Mouse (Mus musculus) thymus, postnatal 0 days (tissue): ENCODE results near the gene Mbd6. TPM values are rescaled to one million over a fixed set of nuclear protein-coding genes. Genes with fewer than 3 reads are reported as not detected.

ENCODE experiments used
- DNase-seq: peaks from one replicate; pipeline ENCODE4 v3.0.0-alpha.2; 2015; ENCODE audit warnings: low spot score
- polyA plus RNA-seq: library from polyadenylated mRNA; unstranded; fragments of >200 nt; fragmentation: Nextera tagmentation; extraction: Ambion mirVana; gene quantifications from 2 replicates; pipeline ENCODE4 v1.2.1, GENCODE M21; 2015

The Mbd6 gene
- polyA plus RNA-seq, 1 experiment from 2014 or later, result 13.8 TPM

- DNase-seq, result no peak
Observed at GRCm38 (mm10) chr10:127264336-127264735, 24.5 kb downstream of the Mbd6 start.

DNA sequence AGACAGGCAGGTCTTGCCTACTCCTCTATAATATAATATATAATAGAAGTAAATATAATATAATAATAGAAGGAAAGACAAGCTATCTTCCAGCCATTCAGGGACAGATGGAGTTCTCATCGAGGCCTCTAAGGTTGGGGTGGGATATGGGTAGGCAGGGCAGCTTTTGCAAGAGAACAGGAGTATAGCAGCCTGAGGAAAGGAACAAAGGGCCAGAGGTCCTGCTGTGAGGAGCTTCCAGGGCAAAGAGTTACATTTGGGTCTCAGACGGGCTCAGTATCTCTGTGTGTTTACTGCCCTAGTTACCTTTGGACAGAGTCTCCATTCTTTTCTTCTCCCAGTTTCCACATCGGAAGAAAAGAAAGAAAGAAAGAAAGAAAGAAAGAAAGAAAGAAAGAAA lies 25.2 kb downstream of the Mbd6 start:
- no peak for DNase-seq

GRCm38 (mm10) chr10:127262548-127263398 lies 26.0 kb downstream of the Mbd6 start, which contains the start of gene Kif5a:
Gene Kif5a (minus strand): TSS chr10:127263348.
- peak; percentile 44 for DNase-seq

DNA sequence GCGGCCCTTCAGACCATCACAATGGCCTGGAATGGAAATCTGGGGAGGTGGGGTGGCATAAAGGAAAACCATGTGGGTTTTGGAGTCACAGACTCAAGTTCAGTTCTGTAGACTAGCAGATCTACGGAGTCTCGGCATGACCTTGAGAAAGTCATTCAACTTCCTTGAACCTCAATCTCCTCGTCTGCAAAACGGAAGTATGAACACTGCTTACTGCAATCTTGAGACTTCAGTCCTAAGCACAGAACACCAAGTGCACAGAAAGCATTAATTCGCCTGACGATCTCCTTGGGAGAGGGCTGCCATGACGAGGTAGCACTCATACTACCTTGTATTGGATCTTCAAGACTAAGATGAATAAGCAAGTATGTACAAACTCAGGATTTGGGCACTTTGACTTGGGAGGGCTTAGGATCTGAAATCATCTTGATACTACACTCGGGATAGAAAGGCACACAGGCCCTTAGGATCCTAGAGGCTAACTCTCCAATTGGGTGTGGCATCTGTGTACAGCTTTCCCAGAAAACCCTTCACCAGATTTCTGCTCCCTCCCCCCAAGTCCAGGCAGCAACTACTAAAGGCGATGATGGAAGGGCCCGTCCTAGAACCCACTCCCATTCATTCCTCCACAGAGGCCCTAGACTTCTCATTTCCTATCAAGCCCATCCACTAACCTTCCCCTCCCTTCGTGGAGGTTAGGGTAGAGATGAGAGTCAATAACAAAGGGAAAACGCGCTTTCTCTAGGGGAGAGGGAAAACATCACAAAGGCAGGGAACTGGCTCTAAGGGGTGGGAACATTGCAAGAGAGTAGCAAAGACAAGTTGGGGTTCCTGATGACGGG lies 26.9 kb downstream of the Mbd6 start:
- DNase-seq, result no peak

GRCm38 (mm10) chr10:127258489-127258888 lies 30.3 kb downstream of the Mbd6 start:
- no peak for DNase-seq

DNA sequence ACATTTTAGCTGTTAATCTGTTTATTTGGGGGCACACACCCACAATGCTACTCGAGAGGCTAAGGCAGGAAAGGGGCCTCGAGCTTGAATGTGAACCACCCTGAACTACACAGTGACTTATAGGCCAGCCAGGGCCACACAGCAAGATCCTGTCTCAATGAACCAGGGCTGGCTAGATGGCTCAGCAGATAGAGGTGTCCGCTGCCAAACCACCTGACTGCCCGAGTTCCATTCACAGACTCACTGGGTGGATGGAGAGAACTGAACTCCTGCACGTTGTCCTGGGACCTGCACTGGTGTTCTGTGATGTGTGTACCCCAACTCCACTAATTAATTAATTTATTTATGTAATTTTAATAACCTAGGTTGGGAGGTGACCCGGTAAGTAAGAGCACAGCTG lies 31.0 kb downstream of the Mbd6 start:
- DNase-seq, result no peak

DNA sequence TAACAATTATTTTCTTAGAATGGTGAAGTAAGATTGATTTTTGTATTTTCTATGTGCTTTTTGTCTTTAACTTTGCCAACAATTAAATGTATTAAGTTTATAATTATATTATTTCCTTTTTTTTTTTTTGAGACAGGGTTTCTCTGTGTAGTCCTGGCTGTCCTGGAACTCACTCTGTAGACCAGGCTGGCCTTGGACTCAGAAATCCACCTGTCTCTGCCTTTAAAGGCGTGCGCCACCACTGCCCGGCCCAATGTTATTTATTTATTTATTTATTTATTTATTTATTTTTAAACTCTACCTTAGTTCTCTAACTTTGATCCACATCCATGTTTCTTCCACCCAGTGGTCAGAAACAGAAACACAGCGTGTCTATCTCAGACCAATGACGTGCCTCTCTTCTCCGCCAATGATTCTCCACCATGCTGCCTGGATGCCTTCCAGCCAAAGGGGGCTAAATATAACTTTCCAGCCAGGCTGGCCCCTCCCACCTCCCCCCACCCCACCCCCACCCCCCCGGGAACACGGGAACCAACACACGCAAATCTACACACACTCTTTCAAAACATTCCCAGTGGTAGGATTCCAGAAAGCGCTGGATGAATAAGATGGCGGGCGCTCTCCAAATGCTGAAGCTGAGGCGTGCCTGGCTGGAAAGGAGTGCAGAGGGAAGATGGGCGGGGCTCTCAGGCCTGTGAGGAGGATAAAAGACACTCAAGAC lies 33.0 kb downstream of the Mbd6 start:
- no peak for DNase-seq

- no peak for DNase-seq
Observed at GRCm38 (mm10) chr10:127250810-127251209, 38.0 kb downstream of the Mbd6 start.

DNA sequence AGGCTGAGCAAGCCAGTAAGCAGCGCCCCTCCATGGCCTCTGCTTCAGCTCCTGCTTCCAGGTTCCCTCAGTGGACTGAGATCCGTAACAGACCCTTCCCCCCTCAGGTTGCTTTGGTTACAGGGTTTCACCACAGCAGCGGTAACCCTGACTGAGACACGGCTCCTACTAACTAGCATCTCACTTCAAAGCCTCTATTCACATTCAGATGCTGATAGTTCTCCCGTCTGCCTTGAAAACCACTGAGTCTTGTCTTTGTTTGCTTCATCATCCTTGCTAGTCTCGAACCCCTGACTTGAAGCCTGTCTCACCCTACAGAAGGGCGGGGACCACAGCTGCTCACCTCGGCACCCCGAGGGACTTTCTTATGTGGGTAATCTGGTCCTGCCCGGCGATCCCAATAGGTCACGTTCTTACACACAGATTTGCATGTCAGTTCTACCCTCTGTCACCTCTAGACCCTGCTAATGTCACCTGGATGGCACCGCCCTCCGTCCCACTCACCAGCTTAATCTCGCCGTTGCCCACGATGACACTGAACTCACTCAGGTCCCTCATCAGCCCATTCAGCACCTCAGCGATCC lies 50.5 kb downstream of the Mbd6 start:
- DNase-seq, result no peak

DNA sequence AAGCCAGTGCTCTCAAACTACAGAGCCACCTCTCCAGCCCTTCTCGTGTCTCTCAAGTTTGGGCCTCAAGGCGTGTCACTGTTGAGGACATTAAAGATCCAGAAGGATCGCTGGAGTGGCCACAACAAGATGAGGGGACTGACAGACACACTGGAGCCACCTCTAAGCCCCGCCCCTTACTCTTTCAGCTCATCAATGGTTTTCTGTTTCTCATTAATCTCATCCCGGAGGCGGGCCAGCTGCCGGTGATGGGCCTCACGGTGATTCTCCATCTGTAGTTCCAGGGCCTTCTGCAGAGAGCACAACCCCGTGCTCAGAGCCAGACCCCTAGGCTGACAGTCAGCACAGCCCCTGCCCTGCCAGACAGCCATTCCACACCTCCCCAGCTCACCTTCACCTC lies 52.3 kb downstream of the Mbd6 start:
- DNase-seq, result no peak

DNA sequence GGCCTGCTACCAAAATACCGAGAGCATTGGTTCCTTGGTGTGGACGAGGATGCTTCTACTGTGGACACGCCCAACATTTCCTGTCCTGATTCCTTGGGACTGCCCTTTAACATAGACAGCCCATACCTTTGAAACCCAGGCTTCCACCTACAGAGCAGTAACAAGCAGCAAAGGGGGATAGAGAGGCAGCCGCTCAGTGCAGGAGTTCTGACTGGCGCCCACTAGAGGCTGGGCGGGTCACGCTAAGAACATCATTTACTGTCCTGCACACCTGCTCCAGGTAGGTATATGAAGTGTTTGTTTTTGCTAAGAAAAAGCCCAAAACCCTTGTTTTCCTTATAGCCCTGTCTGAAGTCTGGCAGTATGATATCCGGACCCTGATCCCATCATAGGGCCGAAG lies 55.7 kb downstream of the Mbd6 start:
- peak; percentile 29 for DNase-seq

Other genes starting within 250 kb of the Mbd6 start
- gene Mettl1, start 247.6 kb downstream of the Mbd6 start, polyA plus RNA-seq, result 24.7 and 25.5 TPM in 2 replicates
- 0.08 TPM in 1 of 2 replicates, not detected in the other for gene Eef1akmt3, start 247.5 kb downstream of the Mbd6 start, polyA plus RNA-seq
- 0.05 and 0.09 TPM in 2 replicates for gene Cyp27b1, start 240.8 kb downstream of the Mbd6 start, polyA plus RNA-seq
- gene March9, start 228.8 kb downstream of the Mbd6 start, polyA plus RNA-seq, result 0.30 and 0.52 TPM in 2 replicates
- gene Cdk4, start 225.5 kb downstream of the Mbd6 start, polyA plus RNA-seq, result 889 and 1,028 TPM in 2 replicates
- gene Tspan31, start 218.8 kb downstream of the Mbd6 start, polyA plus RNA-seq, result 49.9 and 60.5 TPM in 2 replicates
- gene Agap2, start 213.7 kb downstream of the Mbd6 start, polyA plus RNA-seq, result 12.3 and 13.5 TPM in 2 replicates
- gene Os9, start 167.9 kb downstream of the Mbd6 start, polyA plus RNA-seq, result 90.9 and 95.4 TPM in 2 replicates
- 39.2 and 48.6 TPM in 2 replicates for gene B4galnt1, start 123.8 kb downstream of the Mbd6 start, polyA plus RNA-seq
- gene Slc26a10, start 108.4 kb downstream of the Mbd6 start, polyA plus RNA-seq, result 1.6 and 2.6 TPM in 2 replicates
- gene Arhgef25, start 98.9 kb downstream of the Mbd6 start, polyA plus RNA-seq, result 3.7 and 4.5 TPM in 2 replicates
- 42.7 and 47.3 TPM in 2 replicates for gene Dtx3, start 93.3 kb downstream of the Mbd6 start, polyA plus RNA-seq
- gene Pip4k2c, start 77.4 kb downstream of the Mbd6 start, polyA plus RNA-seq, result 24.1 and 24.4 TPM in 2 replicates
- 0.13 and 0.32 TPM in 2 replicates for gene Kif5a, start 25.7 kb downstream of the Mbd6 start, polyA plus RNA-seq
- gene Dctn2, start 22.6 kb downstream of the Mbd6 start, polyA plus RNA-seq, result 129 and 138 TPM in 2 replicates
- 110 and 122 TPM in 2 replicates for gene Mars, start 22.8 kb upstream of the Mbd6 start, polyA plus RNA-seq
- gene Arhgap9, start 32.9 kb upstream of the Mbd6 start, polyA plus RNA-seq, result 107 and 127 TPM in 2 replicates
- gene Gli1, start 53.0 kb upstream of the Mbd6 start, polyA plus RNA-seq, result 0.13 and 0.14 TPM in 2 replicates
- gene Inhbe, start 65.4 kb upstream of the Mbd6 start, polyA plus RNA-seq, result not detected in 2 replicates
- gene Inhbc, start 81.4 kb upstream of the Mbd6 start, polyA plus RNA-seq, result not detected in 2 replicates
- 19.4 and 26.7 TPM in 2 replicates for gene R3hdm2, start 91.3 kb upstream of the Mbd6 start, polyA plus RNA-seq
- 0.30 and 0.73 TPM in 2 replicates for gene Stac3, start 212.7 kb upstream of the Mbd6 start, polyA plus RNA-seq
- 10.4 and 13.2 TPM in 2 replicates for gene Ndufa4l2, start 225.9 kb upstream of the Mbd6 start, polyA plus RNA-seq
- gene Shmt2, start 233.4 kb upstream of the Mbd6 start, polyA plus RNA-seq, result 102 and 118 TPM in 2 replicates
- gene Nxph4, start 245.5 kb upstream of the Mbd6 start, polyA plus RNA-seq, result 0.19 and 0.23 TPM in 2 replicates